Mouse (Mus musculus) embryonic facial prominence, embryonic 13.5 days (tissue): ENCODE results near the gene Det1. TPM values are rescaled to one million over a fixed set of nuclear protein-coding genes. Genes with fewer than 3 reads are reported as not detected.
A peak's percentile ranks its signal among the peaks of the same experiment; 100 is the strongest.

Experiments used
- ATAC-seq: fragments of 200-750 bp; cut with Nextera tagmentation; 2 replicates; pipeline ENCODE4 v1.8.0; 2017; ENCODE audit warnings: low read depth; ENCODE audit not compliant: insufficient number of reproducible peaks, insufficient read depth, low FRiP score, low TSS enrichment
- H3K27ac ChIP-seq: fragments of 300-500 bp; sonication (generic); 2 replicates; pipeline ENCODE4 v1.5.1; 2015; ENCODE audit warnings: moderate library complexity, mild to moderate bottlenecking, inconsistent platforms
- H3K27me3 ChIP-seq: fragments of 300-500 bp; sonication (generic); 2 replicates; pipeline ENCODE4 v1.6.1; 2015; ENCODE audit warnings: mild to moderate bottlenecking, inconsistent platforms
- H3K36me3 ChIP-seq: fragments of 300-500 bp; sonication (generic); 2 replicates; pipeline ENCODE4 v1.6.1; 2015; ENCODE audit warnings: mild to moderate bottlenecking, inconsistent platforms
- H3K4me1 ChIP-seq: fragments of 300-500 bp; sonication (generic); 2 replicates; pipeline ENCODE4 v1.6.1; 2015; ENCODE audit warnings: inconsistent platforms
- H3K4me2 ChIP-seq: fragments of 300-500 bp; sonication (generic); 2 replicates; pipeline ENCODE4 v1.6.1; 2015; ENCODE audit warnings: moderate library complexity, mild to moderate bottlenecking, inconsistent platforms
- H3K4me3 ChIP-seq: fragments of 300-500 bp; sonication (generic); 2 replicates; pipeline ENCODE4 v1.5.1; 2015; ENCODE audit warnings: mild to moderate bottlenecking, inconsistent platforms
- H3K9ac ChIP-seq: fragments of 300-500 bp; sonication (generic); 2 replicates; pipeline ENCODE4 v1.6.1; 2015; ENCODE audit warnings: mild to moderate bottlenecking, inconsistent platforms
- H3K9me3 ChIP-seq: fragments of 300-500 bp; sonication (generic); 2 replicates; pipeline ENCODE4 v1.6.1; 2016; ENCODE audit warnings: inconsistent platforms
- WGBS: fragments of 180-500 bp; shearing (Covaris S2); methylation state at CpG from one replicate; pipeline ENCODE4 v1.1.7; 2015; ENCODE audit warnings: mixed read lengths; 5-methylcytosine and 5-hydroxymethylcytosine counted together
- polyA plus RNA-seq: library from polyadenylated mRNA; unstranded; fragments of >200 nt; fragmentation: Nextera tagmentation; extraction: Ambion mirVana; gene quantifications from 2 replicates; pipeline ENCODE4 v1.2.1, GENCODE M21; 2015

Gene Det1
- polyA plus RNA-seq, 1 experiment from 2014 or later = 22.4 TPM

DNA sequence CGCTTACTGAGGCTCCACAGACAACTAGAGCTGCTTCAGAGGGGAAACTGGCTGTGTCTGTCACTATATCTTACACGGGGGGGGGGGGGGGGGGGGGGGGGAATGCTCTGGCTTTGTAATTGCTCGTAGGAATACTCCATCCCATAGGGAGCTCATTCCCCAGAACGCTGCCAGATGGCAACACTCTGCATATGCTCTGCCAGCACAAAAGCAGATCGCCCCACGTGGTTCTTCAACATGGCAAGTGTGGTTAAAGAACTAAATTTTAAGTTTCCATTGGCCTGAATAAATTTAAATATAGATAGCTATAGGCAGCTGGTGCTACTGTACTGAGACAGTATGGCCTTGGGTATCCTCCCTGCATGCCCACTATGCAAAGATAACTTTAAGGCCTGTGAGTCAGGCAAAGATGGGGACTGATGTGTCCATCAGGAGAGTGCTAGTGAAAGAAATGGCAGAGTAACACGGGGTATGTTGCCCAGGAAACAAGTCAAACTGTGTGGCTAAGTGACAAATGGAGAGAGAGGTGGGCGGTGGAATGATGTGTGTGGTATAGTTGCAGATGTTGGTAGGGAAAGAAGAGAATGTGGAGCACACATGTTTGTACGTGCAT lies 49.1 kb downstream of the Det1 start:
- no peak for ATAC-seq
- 41% methylated on average over 8 of the region's 9 CpGs for WGBS
- Histone ChIP-seq H3K9me3 (no peaks in the 10 kb centered on the region), H3K36me3 (peaks cover 6% of the 10 kb centered on the region), H3K4me1 (peaks cover 14% of the 10 kb centered on the region), H3K4me3 (no peak overlapping the region), H3K4me2 (no peak overlapping the region), H3K9ac (no peak overlapping the region), H3K27me3 (no peaks in the 10 kb centered on the region; the same call in 1 of the 2 replicates), H3K27ac (peak overlapping the region; percentile 33; the same call in 1 of the 2 replicates)

DNA sequence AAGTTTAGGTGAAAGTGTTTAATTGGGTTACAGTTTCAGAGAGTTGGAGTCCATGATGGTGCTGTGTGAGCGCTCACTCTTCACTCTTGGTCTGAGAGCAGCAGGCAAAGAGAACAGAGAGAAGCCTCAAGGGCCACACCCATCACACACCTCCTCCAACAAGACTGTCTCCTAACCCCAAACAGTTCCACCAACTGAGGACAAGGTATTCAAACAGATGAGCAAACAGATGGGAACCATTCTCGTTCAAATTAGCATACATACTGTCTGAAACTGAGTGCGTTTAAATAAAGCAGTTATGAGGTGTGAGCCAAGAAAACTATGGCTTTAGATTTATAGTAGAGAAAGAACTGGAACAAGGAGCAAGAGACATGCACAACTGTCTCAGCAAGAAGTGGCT lies 50.4 kb downstream of the Det1 start:
- ATAC-seq = no peak
- Histone ChIP-seq H3K9ac (no peak overlapping the region), H3K4me1 (peaks cover 14% of the 10 kb centered on the region), H3K36me3 (peaks cover 16% of the 10 kb centered on the region), H3K9me3 (no peaks in the 10 kb centered on the region), H3K27me3 (no peaks in the 10 kb centered on the region; the same call in 1 of the 2 replicates), H3K4me3 (no peak overlapping the region), H3K4me2 (no peak overlapping the region), H3K27ac (no peak overlapping the region)
- WGBS = 87% methylated on average over 3 of the region's 3 CpGs

DNA sequence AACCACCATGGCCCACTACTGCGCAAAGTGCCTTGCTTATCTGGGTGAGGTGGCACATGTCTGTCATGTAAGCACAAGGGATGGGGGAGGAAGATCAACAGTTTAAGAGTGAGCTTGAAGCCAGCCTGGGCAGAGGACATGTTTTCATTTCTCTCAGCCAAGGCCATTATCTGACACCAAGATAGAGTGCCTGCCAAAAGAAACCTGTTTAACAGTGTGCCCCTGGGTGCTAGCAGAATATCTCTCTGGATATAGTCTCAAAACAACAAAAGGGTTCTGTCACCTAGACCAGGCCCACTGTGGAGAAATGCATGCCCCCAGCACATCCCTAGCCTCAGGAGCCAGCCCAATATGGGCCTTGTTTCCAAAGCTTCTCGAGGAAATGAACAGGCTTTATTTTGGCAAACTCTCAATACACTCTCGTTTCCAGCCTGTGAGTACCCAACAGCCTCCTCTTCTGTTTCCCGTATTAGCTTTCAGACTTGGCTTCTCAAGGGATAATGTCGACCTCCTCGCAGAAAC lies 52.4 kb downstream of the Det1 start:
- no peaks in the 10 kb centered on the region for H3K9me3 ChIP-seq
- 58% methylated on average over 6 of the region's 6 CpGs for WGBS

DNA sequence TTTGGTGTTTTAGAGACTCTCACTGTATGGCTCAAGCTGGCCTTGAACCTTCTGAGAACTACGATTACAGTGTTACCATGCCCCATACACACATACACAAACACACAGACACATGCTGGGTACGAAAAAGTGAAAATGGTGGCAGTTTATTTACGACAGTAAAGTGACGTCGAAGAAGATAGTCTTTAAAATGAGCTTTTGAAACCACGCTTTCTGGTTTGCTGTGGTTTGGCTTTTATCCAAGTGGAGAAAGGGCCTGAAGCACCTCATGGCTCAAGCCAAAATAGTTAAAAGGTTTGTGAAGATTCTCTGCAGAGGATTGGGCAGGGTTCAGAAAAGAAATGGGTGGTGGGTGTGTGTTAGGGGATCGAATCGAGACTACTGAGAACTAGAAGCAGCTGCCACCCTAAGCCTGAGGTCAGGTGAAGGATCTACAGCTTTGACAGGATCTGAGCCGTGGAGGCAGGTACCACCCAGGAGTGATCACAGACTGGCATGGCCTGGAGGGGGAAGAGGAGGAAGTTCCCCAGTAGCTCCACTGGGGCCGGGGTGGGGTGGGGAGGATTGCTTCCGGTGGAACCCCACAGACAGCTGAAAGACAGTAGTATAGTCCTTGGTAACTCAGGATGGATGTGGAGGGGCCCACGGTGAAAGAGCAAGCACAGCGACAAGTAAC lies 53.0 kb downstream of the Det1 start:
- Histone ChIP-seq H3K9me3 (no peaks in the 10 kb centered on the region), H3K27me3 (no peaks in the 10 kb centered on the region), H3K36me3 (peaks cover 39% of the 10 kb centered on the region), H3K27ac (peak overlapping the region; percentile 49; the same call in 1 of the 2 replicates), H3K4me2 (no peak overlapping the region), H3K9ac (no peak overlapping the region), H3K4me1 (peaks cover 14% of the 10 kb centered on the region), H3K4me3 (no peak overlapping the region)
- 79% methylated on average over 13 of the region's 13 CpGs for WGBS
- ATAC-seq = no peak

More for the DNA sequence above, 52.4 kb downstream of the Det1 start:
- peak overlapping the region; percentile 49; the same call in 1 of the 2 replicates for H3K27ac ChIP-seq
- H3K9ac ChIP-seq = no peak overlapping the region
- H3K27me3 ChIP-seq = no peaks in the 10 kb centered on the region; the same call in 1 of the 2 replicates
- H3K4me1 ChIP-seq = peaks cover 14% of the 10 kb centered on the region
- H3K4me3 ChIP-seq = no peak overlapping the region
- ATAC-seq = no peak
- peaks cover 33% of the 10 kb centered on the region for H3K36me3 ChIP-seq
- no peak overlapping the region for H3K4me2 ChIP-seq

DNA sequence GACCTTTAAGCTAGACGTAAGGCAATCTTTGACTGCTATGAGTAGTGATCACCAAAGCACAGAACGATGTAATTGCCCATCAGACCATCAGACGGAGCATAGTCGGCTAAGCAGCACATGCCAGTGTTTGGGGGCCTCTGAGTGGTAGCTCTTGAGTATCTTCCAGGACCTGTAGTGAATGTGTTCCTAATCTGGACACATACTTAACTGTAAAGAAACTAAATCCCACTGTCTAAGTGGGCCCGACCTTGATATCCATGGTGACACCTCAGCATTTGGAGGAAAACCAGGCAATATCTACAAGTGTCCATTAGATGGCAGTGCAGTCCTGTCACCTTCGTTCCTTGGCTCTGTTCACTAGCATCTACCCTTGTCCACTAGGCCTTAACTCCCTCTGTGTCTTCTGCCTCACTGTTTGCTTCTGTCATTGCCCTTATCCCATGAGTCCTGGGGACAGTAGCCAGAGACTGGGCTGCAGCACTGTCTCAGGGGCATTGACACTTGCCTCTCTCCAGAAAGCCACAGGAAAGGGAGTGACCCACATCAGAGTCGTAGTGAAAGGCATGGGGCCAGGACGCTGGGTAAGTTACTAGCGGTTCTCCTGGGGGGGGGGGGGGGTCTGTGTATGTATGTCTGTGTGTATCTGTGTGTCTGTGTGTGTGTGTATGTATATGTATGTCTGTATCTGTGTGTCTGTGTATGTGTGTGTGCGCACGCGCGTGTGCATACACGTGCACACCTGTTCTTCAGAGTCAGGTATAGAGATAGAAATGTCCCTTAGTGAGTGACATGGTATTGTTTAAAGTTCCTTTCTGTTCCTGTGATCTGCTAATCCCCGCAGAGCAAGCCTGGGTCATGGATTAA lies 55.5 kb downstream of the Det1 start:
- no peaks in the 10 kb centered on the region for H3K27me3 ChIP-seq
- H3K4me1 ChIP-seq = peaks cover 11% of the 10 kb centered on the region
- H3K4me2 ChIP-seq = no peak overlapping the region
- 84% methylated on average over 15 of the region's 15 CpGs for WGBS
- H3K4me3 ChIP-seq = no peak overlapping the region
- ATAC-seq = no peak
- H3K36me3 ChIP-seq = peaks cover 56% of the 10 kb centered on the region
- no peak overlapping the region for H3K9ac ChIP-seq
- no peaks in the 10 kb centered on the region for H3K9me3 ChIP-seq
- H3K27ac ChIP-seq = no peak overlapping the region

DNA sequence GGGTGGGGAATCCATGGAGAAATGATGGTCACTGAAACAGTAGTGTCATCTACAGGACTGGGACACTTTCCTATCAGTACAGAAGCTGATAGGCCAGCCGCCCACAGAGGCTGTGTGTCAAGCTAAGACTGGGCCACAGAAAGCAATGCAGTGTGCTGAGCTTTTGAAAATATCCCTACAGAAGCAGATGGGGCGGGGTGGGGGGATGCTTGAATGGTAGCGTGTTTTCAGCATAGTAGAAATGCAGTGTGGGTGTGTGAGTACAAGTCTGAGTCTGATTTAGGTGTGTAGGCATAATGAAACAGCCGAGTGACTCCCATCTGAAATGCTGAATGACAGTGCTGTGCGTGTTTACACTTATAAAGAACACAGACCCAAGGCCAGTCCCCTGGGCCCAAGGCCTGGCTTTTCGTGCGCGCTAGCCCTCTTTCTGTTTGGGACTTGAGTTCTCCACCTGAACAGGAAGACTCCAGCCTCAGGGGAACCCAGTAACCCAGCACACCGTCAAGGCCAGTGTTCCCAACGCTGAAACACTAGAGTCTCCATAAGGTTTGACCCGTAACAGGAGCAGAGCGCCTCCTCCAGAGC lies 59.2 kb downstream of the Det1 start:
- ATAC-seq = no peak
- H3K9me3 ChIP-seq = no peaks in the 10 kb centered on the region
- 92% methylated on average over 12 of the region's 12 CpGs for WGBS
- no peak overlapping the region for H3K4me3 ChIP-seq
- H3K4me2 ChIP-seq = no peak overlapping the region
- H3K4me1 ChIP-seq = peaks cover 12% of the 10 kb centered on the region
- H3K27ac ChIP-seq = no peak overlapping the region
- H3K27me3 ChIP-seq = no peaks in the 10 kb centered on the region
- H3K9ac ChIP-seq = no peak overlapping the region
- peaks cover 66% of the 10 kb centered on the region for H3K36me3 ChIP-seq

DNA sequence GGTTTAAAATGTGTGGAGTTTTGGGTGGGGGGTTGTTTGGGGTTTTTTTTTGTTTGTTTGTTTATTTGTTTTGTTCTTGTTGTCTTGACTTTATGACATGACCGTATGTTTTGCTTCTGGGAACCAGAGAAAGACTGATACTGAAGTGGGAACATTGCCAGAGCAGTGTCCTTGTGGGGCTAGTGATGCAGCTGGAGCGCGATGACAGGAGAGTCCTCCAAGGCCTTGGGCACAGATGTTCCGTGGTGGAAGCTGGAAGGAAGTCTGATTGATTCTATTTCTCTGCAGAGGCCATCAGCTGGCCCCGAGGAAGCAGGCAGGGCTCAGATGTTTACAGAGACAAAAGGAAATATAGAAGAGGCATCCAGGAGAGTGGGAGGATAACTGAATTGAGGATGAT lies 61.2 kb downstream of the Det1 start:
- Histone ChIP-seq H3K27ac (no peak overlapping the region), H3K9ac (no peak overlapping the region), H3K4me2 (no peak overlapping the region), H3K4me3 (no peak overlapping the region), H3K27me3 (no peaks in the 10 kb centered on the region), H3K4me1 (peaks cover 19% of the 10 kb centered on the region), H3K36me3 (peaks cover 51% of the 10 kb centered on the region), H3K9me3 (no peaks in the 10 kb centered on the region)
- WGBS = 81% methylated on average over 5 of the region's 5 CpGs
- no peak for ATAC-seq

DNA sequence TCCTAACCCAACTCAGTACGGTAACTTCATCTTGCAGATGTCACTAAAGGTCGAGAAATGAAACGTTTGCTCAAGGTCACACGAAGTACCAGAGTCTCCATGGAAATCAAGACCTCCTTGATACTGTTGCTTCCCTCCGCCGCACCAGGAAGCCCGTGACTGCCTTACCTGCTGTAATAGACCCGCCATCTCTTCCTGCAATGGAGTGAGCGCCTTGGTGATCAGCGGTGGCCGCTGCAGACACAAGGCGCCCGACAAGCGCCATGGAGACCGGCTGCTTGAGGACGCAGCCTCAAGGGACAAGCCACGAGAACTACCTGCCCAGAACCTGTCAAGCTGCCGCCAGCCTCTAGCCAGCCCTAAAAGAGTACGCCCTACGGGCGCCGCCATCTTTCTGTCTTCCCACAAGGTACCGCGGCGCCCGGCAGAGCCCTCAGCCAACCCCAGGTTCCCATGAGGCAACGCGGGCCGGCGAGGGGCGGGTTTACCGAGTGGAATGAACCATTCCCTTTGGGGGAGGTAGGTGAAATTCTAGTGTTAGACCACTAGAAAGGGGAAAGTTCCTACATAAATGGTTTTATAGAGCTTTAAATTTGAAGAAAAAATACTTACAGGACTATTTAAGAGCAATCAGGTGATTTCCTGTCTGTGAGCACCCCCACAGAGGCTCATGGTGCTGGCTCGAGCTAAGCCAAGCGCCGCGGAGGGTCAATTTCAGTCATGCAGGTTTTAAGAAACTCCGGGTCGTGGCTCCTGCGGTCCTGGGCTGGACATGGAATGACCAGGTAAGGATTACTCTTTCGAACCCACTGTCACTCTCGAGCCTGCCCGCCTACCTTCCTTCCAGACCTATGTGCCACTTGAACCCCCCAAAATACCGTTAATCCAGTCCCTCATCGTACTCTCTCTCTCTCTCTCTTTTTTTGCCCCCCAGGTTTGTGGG lies 64.2 kb downstream of the Det1 start, which contains the start of the genes Mrps11 and Mrpl46:
TSS of gene Mrps11 (plus strand) at position 481 of the 943 bp plus-strand sequence.
TSS of gene Mrpl46 (minus strand) at position 893 of the 943 bp plus-strand sequence.
- H3K36me3 ChIP-seq = peaks cover 45% of the 10 kb centered on the region

DNA sequence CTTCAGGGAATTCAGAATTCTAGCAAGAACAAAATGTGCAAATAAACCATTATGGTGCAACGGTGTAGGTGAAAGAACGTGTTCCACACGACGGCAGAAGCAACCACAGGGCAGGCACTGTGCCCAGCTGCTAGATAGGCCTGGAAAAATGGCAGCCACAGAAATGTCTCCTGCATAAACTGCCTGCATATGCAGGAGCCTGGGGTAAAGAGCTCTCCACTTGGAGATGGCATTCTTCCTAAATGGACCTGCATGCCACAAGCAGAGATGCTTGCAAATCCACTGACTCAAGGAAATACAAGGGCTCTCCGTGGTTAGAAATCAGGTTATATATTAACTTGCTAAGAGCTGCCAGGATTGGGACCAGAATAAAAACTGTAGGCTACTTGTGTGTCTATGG lies 68.3 kb downstream of the Det1 start:
- Histone ChIP-seq H3K4me3 (no peak overlapping the region), H3K4me1 (peaks cover 9% of the 10 kb centered on the region), H3K27me3 (no peaks in the 10 kb centered on the region), H3K4me2 (no peak overlapping the region), H3K36me3 (peaks cover 60% of the 10 kb centered on the region), H3K9ac (no peak overlapping the region), H3K9me3 (no peaks in the 10 kb centered on the region), H3K27ac (no peak overlapping the region)
- WGBS = 93% methylated on average over 5 of the region's 5 CpGs
- no peak for ATAC-seq

More for the DNA sequence above, 64.2 kb downstream of the Det1 start, which contains the start of the genes Mrps11 and Mrpl46:
- peak within 1 kb of the TSS; percentile 88 for H3K4me3 ChIP-seq
- H3K27me3 ChIP-seq = no peaks in the 10 kb centered on the region
- H3K4me1 ChIP-seq = peaks cover 19% of the 10 kb centered on the region
- H3K27ac ChIP-seq = peak within 1 kb of the TSS; percentile 55
- no peaks in the 10 kb centered on the region for H3K9me3 ChIP-seq
- WGBS = under 1% methylated on average over 44 of the region's 44 CpGs
- H3K4me2 ChIP-seq = peak within 1 kb of the TSS; percentile 85
- peak within 1 kb of the TSS; percentile 90 for H3K9ac ChIP-seq
- peak; percentile 94 for ATAC-seq
